Mouse (Mus musculus): ENCODE data around the gene Proser1. TPM values are rescaled to one million over a fixed set of nuclear protein-coding genes. Genes with fewer than 3 reads are reported as not detected.

Proser1 gene
- polyA plus RNA-seq (2015; fragmentation: Nextera tagmentation; extraction: Ambion mirVana) = 3.1 and 4.3 TPM in 2 replicates

DNA sequence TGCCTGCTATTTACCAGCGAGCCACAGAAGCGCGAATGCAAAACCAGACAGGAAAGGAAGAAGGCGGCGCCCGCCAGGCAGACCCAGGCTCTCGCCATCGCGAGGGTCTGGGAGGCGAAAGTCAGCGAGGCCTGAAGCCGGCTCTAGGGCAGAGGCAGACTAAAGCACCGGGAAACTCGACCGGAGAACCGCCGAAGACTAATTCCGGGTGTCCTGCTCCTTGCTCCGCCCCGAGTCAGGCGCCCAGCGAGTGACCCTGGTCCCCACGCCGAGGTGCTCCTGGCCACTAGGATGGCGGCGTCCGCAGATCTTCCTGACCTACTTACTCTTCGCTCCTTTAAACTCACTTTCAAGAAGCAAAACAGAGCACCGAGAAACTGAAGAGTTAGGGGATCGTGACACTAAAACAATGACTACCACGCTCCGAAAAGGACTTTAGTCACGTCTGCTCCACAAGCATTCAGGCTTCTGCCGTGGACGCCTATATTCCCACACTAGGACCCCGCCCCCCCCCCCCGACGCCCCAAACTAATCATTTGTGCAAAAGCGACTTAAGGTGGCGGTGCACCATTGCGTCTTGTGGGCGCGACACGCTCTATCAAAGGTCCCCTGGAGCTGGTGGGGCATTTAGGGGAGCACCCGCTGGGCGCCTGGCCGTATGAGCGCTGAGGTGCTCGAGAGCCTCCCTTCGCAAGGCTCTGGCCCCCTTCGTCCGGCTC lies at the start of gene Proser1, which contains the start of gene Nhlrc3:
Gene Proser1 (plus strand): TSS at position 621 of the 719 bp plus-strand sequence.
Gene Nhlrc3 (minus strand): TSS at position 287 of the 719 bp plus-strand sequence.
- H3K27ac ChIP-seq (ENCODE audit: low read length) = peak within 1 kb of the TSS; percentile 73
- peak within 1 kb of the TSS; percentile 83 for H3K9ac ChIP-seq (ENCODE audit: low read depth, low read length)
- H3K36me3 ChIP-seq (ENCODE audit: control insufficient read depth, insufficient read depth) = peaks cover 3% of the 10 kb centered on the region; the same call in 1 of the 2 replicates
- peaks cover 19% of the 10 kb centered on the region for H3K4me1 ChIP-seq (ENCODE audit: control insufficient read depth, low read depth, low read length)
- under 1% methylated on average over 52 of the region's 52 CpGs for WGBS (ENCODE audit: insufficient replicate concordance)
- no peaks in the 10 kb centered on the region for H3K9me3 ChIP-seq (replicated peaks; ENCODE audit: control insufficient read depth, low read length)
- no peaks in the 10 kb centered on the region for H3K27me3 ChIP-seq (ENCODE audit: control insufficient read depth, insufficient read depth, low read depth, low read length)
- H3K4me3 ChIP-seq (ENCODE audit: low read depth, low read length) = peak within 1 kb of the TSS; percentile 79
- ATAC-seq (ENCODE audit: low read depth) = peak; percentile 92
- H3K4me2 ChIP-seq (ENCODE audit: low read depth, low read length) = peak within 1 kb of the TSS; percentile 78

DNA sequence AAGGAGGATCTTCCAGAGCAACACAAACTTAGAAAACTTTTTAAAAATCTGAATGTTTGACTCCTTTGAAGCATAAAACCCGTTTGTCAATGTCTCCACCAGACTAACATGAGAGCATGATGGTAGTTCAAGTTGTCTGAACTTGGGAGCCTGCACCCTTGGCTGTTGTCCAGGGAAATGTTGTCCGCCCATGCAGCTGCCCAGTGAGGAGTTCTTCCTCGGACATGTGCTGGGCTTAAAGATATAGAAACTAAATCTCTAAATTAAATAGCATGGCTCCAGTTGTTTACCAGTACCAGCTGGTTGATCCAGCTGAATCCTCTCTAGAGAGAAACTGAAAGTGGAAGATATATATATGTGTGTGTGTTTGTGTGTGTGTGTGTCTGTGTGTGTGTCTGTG lies 49.5 kb upstream of the Proser1 start:
- no peak for ATAC-seq (ENCODE audit: low read depth)
- no peak overlapping the region for H3K4me3 ChIP-seq (ENCODE audit: low read depth, low read length)

DNA sequence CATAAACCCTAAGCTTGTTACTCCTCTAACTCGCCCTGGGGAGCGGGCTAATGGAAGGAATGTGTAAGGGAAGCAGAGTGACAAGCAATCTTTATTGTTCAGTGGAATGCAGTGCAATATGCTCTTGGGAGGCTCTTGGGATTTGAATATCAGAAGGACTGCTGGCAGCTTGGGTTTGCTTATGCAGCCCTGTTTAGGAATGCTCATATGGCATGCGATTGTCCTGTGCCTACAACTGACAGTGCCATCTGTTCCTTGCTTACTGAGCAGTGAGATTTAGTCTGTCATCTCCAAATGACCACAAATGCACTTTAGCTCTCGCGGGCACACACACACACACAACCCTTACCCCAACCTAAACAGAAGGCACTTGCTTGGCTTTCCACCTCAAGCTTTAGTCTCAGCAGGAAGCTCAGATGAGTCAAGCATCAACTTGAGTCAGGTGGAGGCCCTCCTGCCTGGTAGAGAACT lies 47.4 kb upstream of the Proser1 start:
- H3K27ac ChIP-seq (ENCODE audit: low read length) = no peak overlapping the region
- H3K4me2 ChIP-seq (ENCODE audit: low read depth, low read length) = no peak overlapping the region
- H3K27me3 ChIP-seq (ENCODE audit: control insufficient read depth, insufficient read depth, low read depth, low read length) = no peaks in the 10 kb centered on the region
- H3K9ac ChIP-seq (ENCODE audit: low read depth, low read length) = no peak overlapping the region
- H3K4me1 ChIP-seq (ENCODE audit: control insufficient read depth, low read depth, low read length) = no peaks in the 10 kb centered on the region
- H3K4me3 ChIP-seq (ENCODE audit: low read depth, low read length) = no peak overlapping the region
- 61% methylated on average over 5 of the region's 5 CpGs for WGBS (ENCODE audit: insufficient replicate concordance)
- ATAC-seq (ENCODE audit: low read depth) = no peak
- H3K9me3 ChIP-seq (replicated peaks; ENCODE audit: control insufficient read depth, low read length) = no peaks in the 10 kb centered on the region
- H3K36me3 ChIP-seq (ENCODE audit: control insufficient read depth, insufficient read depth) = no peaks in the 10 kb centered on the region

More for the DNA sequence above, 49.5 kb upstream of the Proser1 start:
- Histone ChIP-seq H3K27ac (ENCODE audit: low read length) (no peak overlapping the region), H3K9me3 (replicated peaks; ENCODE audit: control insufficient read depth, low read length) (no peaks in the 10 kb centered on the region), H3K27me3 (ENCODE audit: control insufficient read depth, insufficient read depth, low read depth, low read length) (no peaks in the 10 kb centered on the region), H3K4me1 (ENCODE audit: control insufficient read depth, low read depth, low read length) (no peaks in the 10 kb centered on the region), H3K36me3 (ENCODE audit: control insufficient read depth, insufficient read depth) (no peaks in the 10 kb centered on the region), H3K4me2 (ENCODE audit: low read depth, low read length) (no peak overlapping the region), H3K9ac (ENCODE audit: low read depth, low read length) (no peak overlapping the region)
- 43% methylated on average over 3 of the region's 3 CpGs for WGBS (ENCODE audit: insufficient replicate concordance)

DNA sequence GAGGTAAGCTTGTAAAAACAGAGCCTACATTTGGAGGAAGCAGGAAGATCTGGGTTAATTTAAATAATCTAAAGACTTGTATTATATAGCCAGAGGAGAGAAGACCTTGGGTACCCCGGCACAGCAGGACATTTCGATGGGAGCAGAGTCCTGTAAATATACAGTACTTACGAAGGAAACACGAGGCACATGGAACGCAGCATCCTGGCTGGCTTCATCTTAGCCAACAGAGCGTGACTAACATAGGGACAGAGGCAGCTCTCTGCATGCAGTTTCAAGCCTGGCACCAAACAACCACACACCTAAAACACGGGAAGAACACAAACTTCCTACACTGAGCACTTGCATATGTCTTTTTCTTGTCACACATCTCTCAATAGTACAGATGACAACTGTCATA lies 45.8 kb upstream of the Proser1 start:
- Histone ChIP-seq H3K4me3 (ENCODE audit: low read depth, low read length) (no peak overlapping the region), H3K27me3 (ENCODE audit: control insufficient read depth, insufficient read depth, low read depth, low read length) (no peaks in the 10 kb centered on the region), H3K27ac (ENCODE audit: low read length) (no peak overlapping the region), H3K9me3 (replicated peaks; ENCODE audit: control insufficient read depth, low read length) (no peaks in the 10 kb centered on the region), H3K36me3 (ENCODE audit: control insufficient read depth, insufficient read depth) (no peaks in the 10 kb centered on the region), H3K9ac (ENCODE audit: low read depth, low read length) (no peak overlapping the region), H3K4me2 (ENCODE audit: low read depth, low read length) (no peak overlapping the region), H3K4me1 (ENCODE audit: control insufficient read depth, low read depth, low read length) (no peaks in the 10 kb centered on the region)
- ATAC-seq (ENCODE audit: low read depth) = no peak
- WGBS (ENCODE audit: insufficient replicate concordance) = 68% methylated on average over 7 of the region's 7 CpGs

DNA sequence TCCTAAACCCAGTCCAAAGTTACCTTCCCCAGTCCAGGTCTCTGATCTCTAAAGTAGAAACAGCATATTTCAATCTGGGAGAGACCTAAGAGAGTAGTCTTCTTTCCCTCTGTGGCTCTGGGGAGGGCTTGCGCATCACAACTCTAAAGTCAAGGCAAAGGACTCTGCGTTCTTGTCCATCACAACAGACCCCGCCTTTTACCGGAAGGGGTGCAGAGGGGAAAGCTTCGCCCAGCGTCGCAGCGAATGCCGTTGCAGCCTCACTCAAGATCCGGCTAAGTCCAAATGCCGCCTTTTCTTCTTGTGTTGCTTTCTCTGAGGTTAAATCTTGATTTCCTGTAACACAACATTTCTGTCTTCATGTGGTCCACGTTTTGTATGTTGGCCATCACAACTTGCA lies 41.8 kb upstream of the Proser1 start:
- no peaks in the 10 kb centered on the region for H3K4me1 ChIP-seq (ENCODE audit: control insufficient read depth, low read depth, low read length)
- no peaks in the 10 kb centered on the region for H3K9me3 ChIP-seq (replicated peaks; ENCODE audit: control insufficient read depth, low read length)
- no peak overlapping the region for H3K27ac ChIP-seq (ENCODE audit: low read length)
- no peak for ATAC-seq (ENCODE audit: low read depth)
- no peak overlapping the region for H3K9ac ChIP-seq (ENCODE audit: low read depth, low read length)
- no peaks in the 10 kb centered on the region for H3K27me3 ChIP-seq (ENCODE audit: control insufficient read depth, insufficient read depth, low read depth, low read length)
- H3K4me3 ChIP-seq (ENCODE audit: low read depth, low read length) = no peak overlapping the region
- H3K36me3 ChIP-seq (ENCODE audit: control insufficient read depth, insufficient read depth) = no peaks in the 10 kb centered on the region
- H3K4me2 ChIP-seq (ENCODE audit: low read depth, low read length) = no peak overlapping the region
- WGBS (ENCODE audit: insufficient replicate concordance) = 87% methylated on average over 12 of the region's 12 CpGs

DNA sequence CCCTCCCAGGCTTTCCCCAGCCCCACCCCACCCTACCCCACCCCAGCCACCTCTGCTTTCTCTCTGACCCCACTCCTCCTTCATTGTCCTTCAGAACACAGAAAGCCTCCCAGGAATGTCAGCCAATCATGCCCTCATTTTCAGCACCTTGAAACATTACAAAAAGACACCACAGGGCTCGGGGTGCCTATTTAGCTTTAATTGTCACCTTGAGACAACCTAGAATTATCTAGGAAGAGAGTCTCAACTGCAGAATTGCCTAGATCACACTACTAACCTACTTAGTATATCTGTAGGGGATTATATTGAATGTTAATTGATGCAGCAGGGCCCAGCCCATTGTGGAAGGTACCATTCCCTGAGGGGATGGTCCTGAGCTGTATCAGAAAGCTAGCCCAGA lies 40.8 kb upstream of the Proser1 start:
- WGBS (ENCODE audit: insufficient replicate concordance) = 42% methylated on average over 1 of the region's 1 CpGs
- no peaks in the 10 kb centered on the region for H3K4me1 ChIP-seq (ENCODE audit: control insufficient read depth, low read depth, low read length)
- ATAC-seq (ENCODE audit: low read depth) = no peak
- H3K4me3 ChIP-seq (ENCODE audit: low read depth, low read length) = no peak overlapping the region
- no peak overlapping the region for H3K9ac ChIP-seq (ENCODE audit: low read depth, low read length)
- H3K27ac ChIP-seq (ENCODE audit: low read length) = no peak overlapping the region
- H3K27me3 ChIP-seq (ENCODE audit: control insufficient read depth, insufficient read depth, low read depth, low read length) = no peaks in the 10 kb centered on the region
- no peaks in the 10 kb centered on the region for H3K36me3 ChIP-seq (ENCODE audit: control insufficient read depth, insufficient read depth)
- no peak overlapping the region for H3K4me2 ChIP-seq (ENCODE audit: low read depth, low read length)
- no peaks in the 10 kb centered on the region for H3K9me3 ChIP-seq (replicated peaks; ENCODE audit: control insufficient read depth, low read length)

DNA sequence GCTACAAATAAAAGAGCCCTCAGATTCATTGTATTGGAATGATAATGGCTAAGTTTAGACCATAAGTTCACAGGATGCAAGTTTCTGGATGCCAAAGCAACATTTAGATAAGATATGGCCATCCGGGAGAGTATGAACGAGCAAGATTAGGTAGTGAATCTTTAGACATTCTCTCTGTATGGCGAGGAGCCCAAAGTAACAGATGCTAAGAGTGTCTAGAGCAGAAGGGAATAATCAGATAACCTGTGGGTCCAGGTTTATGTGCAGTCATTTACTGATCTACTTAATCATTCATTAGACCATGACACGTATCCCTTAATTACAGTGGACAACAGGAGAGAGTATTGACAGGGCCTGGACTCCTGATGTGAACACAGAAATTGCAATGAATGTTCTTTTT lies 39.9 kb upstream of the Proser1 start:
- H3K27ac ChIP-seq (ENCODE audit: low read length) = no peak overlapping the region
- H3K9ac ChIP-seq (ENCODE audit: low read depth, low read length) = no peak overlapping the region
- no peaks in the 10 kb centered on the region for H3K9me3 ChIP-seq (replicated peaks; ENCODE audit: control insufficient read depth, low read length)
- no peaks in the 10 kb centered on the region for H3K36me3 ChIP-seq (ENCODE audit: control insufficient read depth, insufficient read depth)
- no peak overlapping the region for H3K4me2 ChIP-seq (ENCODE audit: low read depth, low read length)
- no peak overlapping the region for H3K4me3 ChIP-seq (ENCODE audit: low read depth, low read length)
- no peaks in the 10 kb centered on the region for H3K27me3 ChIP-seq (ENCODE audit: control insufficient read depth, insufficient read depth, low read depth, low read length)
- ATAC-seq (ENCODE audit: low read depth) = no peak
- 47% methylated on average over 4 of the region's 4 CpGs for WGBS (ENCODE audit: insufficient replicate concordance)
- H3K4me1 ChIP-seq (ENCODE audit: control insufficient read depth, low read depth, low read length) = no peaks in the 10 kb centered on the region

DNA sequence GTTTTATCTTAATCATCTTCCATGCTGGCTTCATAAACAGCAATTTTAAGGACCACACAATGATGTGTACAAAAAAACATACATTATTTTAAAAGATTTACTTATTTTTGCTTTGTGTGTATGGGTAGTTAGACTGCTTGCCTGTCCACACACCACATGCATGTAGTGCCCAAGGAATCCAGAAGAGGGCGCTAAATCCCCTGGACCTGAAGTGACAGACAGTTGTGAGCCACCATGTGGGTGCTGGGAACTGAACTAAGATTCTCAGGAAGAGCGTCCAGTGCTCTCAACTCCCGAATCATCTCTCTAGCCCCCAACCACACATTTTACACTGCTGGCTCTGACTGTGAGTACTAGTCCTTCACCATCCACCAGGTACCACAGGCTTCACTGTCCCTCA lies 28.9 kb upstream of the Proser1 start:
- no peak for ATAC-seq (ENCODE audit: low read depth)
- Histone ChIP-seq H3K9me3 (replicated peaks; ENCODE audit: control insufficient read depth, low read length) (no peaks in the 10 kb centered on the region), H3K9ac (ENCODE audit: low read depth, low read length) (no peak overlapping the region), H3K4me1 (ENCODE audit: control insufficient read depth, low read depth, low read length) (no peaks in the 10 kb centered on the region), H3K27ac (ENCODE audit: low read length) (no peak overlapping the region), H3K4me3 (ENCODE audit: low read depth, low read length) (no peak overlapping the region), H3K36me3 (ENCODE audit: control insufficient read depth, insufficient read depth) (no peaks in the 10 kb centered on the region), H3K4me2 (ENCODE audit: low read depth, low read length) (no peak overlapping the region), H3K27me3 (ENCODE audit: control insufficient read depth, insufficient read depth, low read depth, low read length) (no peaks in the 10 kb centered on the region)
- WGBS (ENCODE audit: insufficient replicate concordance) = 56% methylated on average over 3 of the region's 3 CpGs

DNA sequence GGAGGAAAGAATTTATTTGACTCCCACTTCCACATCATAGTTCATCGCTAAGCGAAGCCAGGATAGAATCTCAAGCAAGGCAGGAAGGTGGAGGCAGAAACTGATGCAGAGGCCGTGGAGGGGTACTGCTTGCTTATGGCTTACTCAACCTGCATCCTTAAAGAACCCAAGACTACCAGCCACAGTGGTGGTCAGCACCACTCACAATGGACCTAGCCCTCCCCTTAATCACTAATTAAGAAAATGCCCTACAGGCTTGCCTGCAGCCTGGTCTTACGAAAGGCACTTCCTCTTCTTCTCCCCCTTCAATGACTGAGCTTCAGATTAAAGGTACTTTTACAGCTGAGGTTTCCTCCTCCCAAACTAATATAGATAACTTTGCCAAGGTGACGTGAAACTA lies 26.9 kb upstream of the Proser1 start:
- H3K27me3 ChIP-seq (ENCODE audit: control insufficient read depth, insufficient read depth, low read depth, low read length) = no peaks in the 10 kb centered on the region
- no peaks in the 10 kb centered on the region for H3K4me1 ChIP-seq (ENCODE audit: control insufficient read depth, low read depth, low read length)
- H3K4me3 ChIP-seq (ENCODE audit: low read depth, low read length) = no peak overlapping the region
- no peak overlapping the region for H3K27ac ChIP-seq (ENCODE audit: low read length)
- no peaks in the 10 kb centered on the region for H3K9me3 ChIP-seq (replicated peaks; ENCODE audit: control insufficient read depth, low read length)
- H3K4me2 ChIP-seq (ENCODE audit: low read depth, low read length) = no peak overlapping the region
- 41% methylated on average over 5 of the region's 5 CpGs for WGBS (ENCODE audit: insufficient replicate concordance)
- H3K9ac ChIP-seq (ENCODE audit: low read depth, low read length) = no peak overlapping the region
- no peaks in the 10 kb centered on the region for H3K36me3 ChIP-seq (ENCODE audit: control insufficient read depth, insufficient read depth)
- no peak for ATAC-seq (ENCODE audit: low read depth)

All from liver, embryonic 16.5 days (tissue).